Mouse (Mus musculus) stomach, postnatal 0 days (tissue): Measurements from ENCODE around the gene Spint2.
A peak's percentile ranks its signal among the peaks of the same experiment; 100 is the strongest.

ENCODE experiments used
- CTCF ChIP-seq: IDR thresholded peaks from 2 replicates; pipeline ENCODE4 v1.5.1; 2016; ENCODE audit warnings: antibody characterized with exemption, low read depth, mild to moderate bottlenecking, moderate library complexity
- EP300 ChIP-seq: optimal IDR thresholded peaks from 2 replicates; pipeline ENCODE3; 2016; ENCODE audit warnings: antibody characterized with exemption

GRCm38 (mm10) chr7:29307350-29308104, 25.8 kb upstream of the Spint2 start:
- TF ChIP-seq CTCF (peak; percentile 21), EP300 (no peak)
